Mouse (Mus musculus) forebrain, embryonic 12.5 days (tissue): Measurements from ENCODE around the gene Noto. TPM values are rescaled to one million over a fixed set of nuclear protein-coding genes. Genes with fewer than 3 reads are reported as not detected.

Source experiments
- ATAC-seq: fragments of 200-750 bp; cut with Nextera tagmentation; 2 replicates; pipeline ENCODE4 v1.8.0; 2017; ENCODE audit warnings: moderate TSS enrichment; ENCODE audit not compliant: low FRiP score
- H3K27ac ChIP-seq: fragments of 300-500 bp; sonication (generic); 2 replicates; pipeline ENCODE4 v1.5.1; 2016; ENCODE audit warnings: mild to moderate bottlenecking
- H3K27me3 ChIP-seq: fragments of 300-500 bp; sonication (generic); 2 replicates; pipeline ENCODE4 v1.6.1; 2016; ENCODE audit warnings: mild to moderate bottlenecking
- H3K36me3 ChIP-seq: fragments of 300-500 bp; sonication (generic); replicated peaks from 2 replicates; pipeline ENCODE4 v1.6.1; 2016; ENCODE audit warnings: mild to moderate bottlenecking
- H3K4me1 ChIP-seq: fragments of 300-500 bp; sonication (generic); 2 replicates; pipeline ENCODE4 v1.6.1; 2016
- H3K4me2 ChIP-seq: fragments of 300-500 bp; sonication (generic); 2 replicates; pipeline ENCODE4 v1.6.1; 2016; ENCODE audit warnings: mild to moderate bottlenecking, moderate library complexity
- H3K4me3 ChIP-seq: fragments of 300-500 bp; sonication (generic); replicated peaks from 2 replicates; pipeline ENCODE4 v1.5.1; 2016; ENCODE audit warnings: mild to moderate bottlenecking
- H3K9ac ChIP-seq: fragments of 300-500 bp; sonication (generic); 2 replicates; pipeline ENCODE4 v1.6.1; 2016; ENCODE audit warnings: mild to moderate bottlenecking
- H3K9me3 ChIP-seq: fragments of 300-500 bp; sonication (generic); 2 replicates; pipeline ENCODE4 v1.6.1; 2016
- WGBS: fragments of 180-500 bp; shearing (Covaris S2); methylation state at CpG from one replicate; pipeline ENCODE4 v1.1.7; 2016; 5-methylcytosine and 5-hydroxymethylcytosine counted together
- polyA plus RNA-seq: library from polyadenylated mRNA; unstranded; fragments of >200 nt; fragmentation: Nextera tagmentation; extraction: Ambion mirVana; gene quantifications from 2 replicates; pipeline ENCODE4 v1.2.1, GENCODE M21; 2016

Noto gene
- polyA plus RNA-seq, 1 experiment from 2014 or later: not detected

GRCm38 (mm10) chr6:85452411-85452665 lies 28.7 kb downstream of the Noto start:
- no peak; the same call in 1 of the 2 replicates for ATAC-seq
- H3K4me3 ChIP-seq: peak overlapping the region; percentile 77
- peaks cover under 1% of the 10 kb centered on the region; the same call in 1 of the 2 replicates for H3K36me3 ChIP-seq
- H3K9me3 ChIP-seq: no peaks in the 10 kb centered on the region
- H3K27ac ChIP-seq: peak overlapping the region; percentile 96
- H3K9ac ChIP-seq: peak overlapping the region; percentile 89
- WGBS: under 1% methylated on average over 15 of the region's 15 CpGs
- H3K4me2 ChIP-seq: peak overlapping the region; percentile 94
- H3K27me3 ChIP-seq: no peaks in the 10 kb centered on the region
- peaks cover 49% of the 10 kb centered on the region for H3K4me1 ChIP-seq

DNA sequence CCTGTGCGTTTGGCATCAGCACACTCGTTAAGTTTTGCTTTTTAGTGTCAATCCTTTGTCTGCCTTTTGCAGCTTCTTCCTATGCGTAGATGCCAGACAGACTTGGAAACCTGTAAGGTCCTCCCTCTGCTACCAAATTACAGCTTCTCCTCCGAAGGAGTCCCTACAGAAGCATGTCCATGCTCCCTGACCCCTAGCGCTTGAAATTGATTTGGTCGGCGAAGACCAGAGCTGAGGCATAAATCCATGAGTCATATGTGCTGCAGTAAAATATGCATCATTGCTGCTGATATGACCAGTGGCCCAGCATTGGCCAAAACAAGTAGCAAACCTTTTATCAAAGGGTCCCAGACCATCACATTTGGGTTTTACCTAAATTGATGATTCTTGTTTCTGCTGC lies 29.1 kb downstream of the Noto start:
- Histone ChIP-seq H3K4me1 (peaks cover 49% of the 10 kb centered on the region), H3K36me3 (peaks cover 5% of the 10 kb centered on the region), H3K4me2 (peak overlapping the region; percentile 94), H3K27me3 (no peaks in the 10 kb centered on the region), H3K9ac (peak overlapping the region; percentile 89), H3K9me3 (no peaks in the 10 kb centered on the region), H3K4me3 (peak overlapping the region; percentile 77), H3K27ac (peak overlapping the region; percentile 96; the same call in 1 of the 2 replicates)
- no peak for ATAC-seq
- 17% methylated on average over 7 of the region's 7 CpGs for WGBS

- no peak overlapping the region for H3K27ac ChIP-seq
- ATAC-seq: no peak
- no peak overlapping the region for H3K4me2 ChIP-seq
- H3K9ac ChIP-seq: no peak overlapping the region
- H3K27me3 ChIP-seq: no peaks in the 10 kb centered on the region
- peaks cover 20% of the 10 kb centered on the region for H3K4me1 ChIP-seq
- 91% methylated on average over 2 of the region's 2 CpGs for WGBS
- peaks cover 71% of the 10 kb centered on the region for H3K36me3 ChIP-seq
- H3K9me3 ChIP-seq: no peaks in the 10 kb centered on the region
- H3K4me3 ChIP-seq: no peak overlapping the region
Measured at GRCm38 (mm10) chr6:85459621-85460020, 35.9 kb downstream of the Noto start.

DNA sequence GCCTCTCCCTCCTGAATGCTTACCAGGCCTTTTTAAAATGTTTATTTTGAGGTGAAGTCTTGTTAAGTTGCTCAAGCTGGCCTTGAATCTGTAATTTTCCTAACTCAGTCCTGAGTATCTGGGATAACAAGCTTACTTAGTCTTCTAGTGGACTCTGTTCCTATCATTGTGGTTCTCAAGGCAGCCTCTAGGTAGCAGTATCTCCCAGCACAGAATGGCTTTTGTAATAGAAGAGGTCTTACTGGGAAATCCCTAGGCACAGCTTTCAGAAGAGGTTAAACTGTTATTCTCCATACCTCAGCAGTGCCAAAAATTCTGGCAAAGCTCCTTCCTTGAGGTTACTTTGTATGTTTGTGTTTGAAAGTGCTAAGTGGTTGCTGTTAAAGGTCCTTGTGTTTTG lies 41.7 kb downstream of the Noto start:
- Histone ChIP-seq H3K27ac (no peak overlapping the region), H3K36me3 (peaks cover 98% of the 10 kb centered on the region), H3K4me3 (no peak overlapping the region), H3K9ac (no peak overlapping the region), H3K9me3 (no peaks in the 10 kb centered on the region), H3K4me2 (no peak overlapping the region), H3K27me3 (no peaks in the 10 kb centered on the region), H3K4me1 (no peaks in the 10 kb centered on the region)
- ATAC-seq: no peak

DNA sequence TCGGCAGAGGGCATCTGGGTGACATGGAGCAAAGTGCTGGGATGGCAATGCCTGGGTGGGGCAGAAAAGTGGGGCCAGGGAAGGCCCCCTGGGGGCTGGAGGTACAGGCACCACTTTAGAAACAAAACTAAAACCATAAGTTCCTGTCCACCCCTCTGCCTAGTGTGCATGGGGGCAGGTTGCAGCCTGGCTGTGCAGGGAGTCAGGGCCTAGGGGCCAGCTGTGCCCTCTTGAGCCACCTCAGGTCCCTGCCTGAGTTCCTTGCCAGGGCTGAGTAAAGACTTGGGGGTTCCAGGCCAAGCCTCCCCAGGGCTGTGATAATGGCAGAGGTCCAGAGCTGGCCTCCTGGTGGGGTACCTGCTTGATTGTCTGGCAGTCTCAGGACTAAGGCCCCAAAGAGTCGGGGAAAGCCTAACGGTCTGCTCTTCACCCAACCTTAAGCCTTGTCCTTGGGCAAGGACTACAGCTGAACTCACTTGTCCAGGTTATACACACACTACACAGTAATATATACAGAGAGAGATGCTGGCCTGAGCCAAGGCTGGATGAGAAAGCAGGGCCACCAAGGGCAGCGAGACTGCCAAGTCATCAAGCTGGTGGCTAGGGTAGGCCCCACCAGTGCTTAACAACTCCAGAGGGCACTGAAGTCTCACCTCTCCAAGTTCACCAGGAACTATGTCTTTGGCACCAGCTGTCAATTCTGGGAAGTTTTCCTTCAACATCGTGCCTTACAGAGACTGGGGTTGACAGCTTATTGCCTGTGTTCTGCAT lies 46.2 kb downstream of the Noto start:
- no peaks in the 10 kb centered on the region for H3K4me1 ChIP-seq
- no peak overlapping the region for H3K4me3 ChIP-seq
- H3K27me3 ChIP-seq: no peaks in the 10 kb centered on the region
- ATAC-seq: no peak
- H3K27ac ChIP-seq: no peak overlapping the region
- H3K9me3 ChIP-seq: no peaks in the 10 kb centered on the region
- peaks cover 53% of the 10 kb centered on the region for H3K36me3 ChIP-seq
- no peak overlapping the region for H3K4me2 ChIP-seq
- no peak overlapping the region for H3K9ac ChIP-seq
- 79% methylated on average over 5 of the region's 5 CpGs for WGBS

GRCm38 (mm10) chr6:85471962-85472361 lies 48.3 kb downstream of the Noto start:
- Histone ChIP-seq H3K9me3 (no peaks in the 10 kb centered on the region), H3K9ac (no peak overlapping the region), H3K4me2 (no peak overlapping the region), H3K36me3 (peaks cover 32% of the 10 kb centered on the region), H3K27me3 (no peaks in the 10 kb centered on the region), H3K4me1 (no peaks in the 10 kb centered on the region), H3K27ac (no peak overlapping the region), H3K4me3 (no peak overlapping the region)
- ATAC-seq: no peak
- WGBS: 62% methylated on average over 8 of the region's 8 CpGs

DNA sequence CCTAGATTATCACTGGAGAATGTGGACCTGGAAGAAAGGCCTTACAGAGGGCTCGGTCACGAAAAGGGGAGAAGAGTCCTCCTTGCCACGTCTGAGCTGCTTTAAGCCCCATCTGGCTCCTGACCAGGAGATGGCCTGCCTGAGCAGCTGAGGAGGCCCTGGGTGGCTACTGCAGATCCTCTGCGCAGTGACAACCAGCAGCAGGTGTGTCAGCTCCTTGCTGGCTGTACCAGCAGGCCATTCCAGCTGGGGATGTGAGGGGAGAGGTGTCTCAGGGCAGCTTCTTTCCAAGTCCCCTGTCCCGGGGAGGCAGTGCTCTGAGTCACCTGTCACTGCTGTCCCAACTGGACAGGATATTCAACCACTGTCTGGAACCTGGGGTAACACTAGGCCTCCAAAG lies 48.9 kb downstream of the Noto start:
- Histone ChIP-seq H3K4me1 (no peaks in the 10 kb centered on the region), H3K9me3 (no peaks in the 10 kb centered on the region), H3K9ac (no peak overlapping the region), H3K27me3 (no peaks in the 10 kb centered on the region), H3K27ac (no peak overlapping the region), H3K4me3 (no peak overlapping the region), H3K36me3 (peaks cover 26% of the 10 kb centered on the region), H3K4me2 (no peak overlapping the region)
- 58% methylated on average over 5 of the region's 5 CpGs for WGBS
- ATAC-seq: no peak

GRCm38 (mm10) chr6:85475581-85475980 lies 51.9 kb downstream of the Noto start:
- H3K9me3 ChIP-seq: no peaks in the 10 kb centered on the region
- no peak overlapping the region for H3K9ac ChIP-seq
- no peak overlapping the region for H3K27ac ChIP-seq
- no peaks in the 10 kb centered on the region for H3K4me1 ChIP-seq
- no peak overlapping the region for H3K4me3 ChIP-seq
- H3K4me2 ChIP-seq: no peak overlapping the region
- H3K36me3 ChIP-seq: no peaks in the 10 kb centered on the region
- peaks cover 5% of the 10 kb centered on the region for H3K27me3 ChIP-seq
- WGBS: 82% methylated on average over 3 of the region's 3 CpGs
- no peak for ATAC-seq

DNA sequence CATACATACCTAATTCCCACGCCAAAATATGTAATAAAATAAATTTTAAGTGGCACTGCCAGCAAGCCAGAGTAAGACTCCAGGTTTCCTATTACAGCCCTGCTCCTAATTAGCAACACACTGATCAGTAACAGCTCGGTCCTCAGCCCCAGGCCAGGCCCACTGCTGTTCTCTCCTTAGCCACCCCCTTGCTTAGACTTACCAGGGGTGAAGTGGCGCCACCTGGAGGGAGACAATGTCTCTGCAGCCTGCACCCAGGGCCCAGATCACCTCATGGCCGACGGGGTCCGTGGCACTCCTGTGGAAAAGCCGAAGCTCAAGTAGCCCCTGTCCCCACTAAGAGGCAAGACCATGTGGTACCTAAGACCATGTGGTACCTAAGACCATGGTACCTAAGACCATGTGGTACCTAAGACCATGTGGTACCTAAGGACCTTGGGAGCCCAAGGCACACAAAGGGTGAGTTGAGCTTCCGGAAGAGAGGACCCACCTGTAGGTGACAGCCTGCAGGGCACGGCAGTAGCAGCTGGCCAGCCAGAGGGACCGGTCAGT lies 53.8 kb downstream of the Noto start:
- Histone ChIP-seq H3K4me2 (no peak overlapping the region), H3K9ac (no peak overlapping the region), H3K4me1 (no peaks in the 10 kb centered on the region), H3K4me3 (no peak overlapping the region), H3K36me3 (no peaks in the 10 kb centered on the region), H3K9me3 (no peaks in the 10 kb centered on the region), H3K27ac (no peak overlapping the region), H3K27me3 (peaks cover 15% of the 10 kb centered on the region)
- 0 out of 2 replicates have a peak, but pooled peaks have one; percentile 23 for ATAC-seq
- WGBS: 35% methylated on average over 10 of the region's 10 CpGs

GRCm38 (mm10) chr6:85478416-85478815 lies 54.7 kb downstream of the Noto start:
- no peaks in the 10 kb centered on the region for H3K9me3 ChIP-seq
- no peaks in the 10 kb centered on the region for H3K4me1 ChIP-seq
- no peak overlapping the region for H3K27ac ChIP-seq
- 38% methylated on average over 14 of the region's 14 CpGs for WGBS
- no peak overlapping the region for H3K4me3 ChIP-seq
- ATAC-seq: no peak
- H3K36me3 ChIP-seq: no peaks in the 10 kb centered on the region
- H3K4me2 ChIP-seq: no peak overlapping the region
- H3K27me3 ChIP-seq: peaks cover 24% of the 10 kb centered on the region
- no peak overlapping the region for H3K9ac ChIP-seq

Other genes with a start within 250 kb of the Noto start
- gene Emx1, start 236.4 kb upstream of the Noto start, polyA plus RNA-seq: 71.6 and 89.0 TPM in 2 replicates
- gene Sfxn5, start 90.5 kb upstream of the Noto start, polyA plus RNA-seq: 16.8 and 17.2 TPM in 2 replicates
- 6.8 and 8.2 TPM in 2 replicates for gene Rab11fip5, start 49.3 kb upstream of the Noto start, polyA plus RNA-seq
- gene Smyd5, start 8.1 kb downstream of the Noto start, polyA plus RNA-seq: 49.8 and 51.5 TPM in 2 replicates
- gene Cct7, start 27.6 kb downstream of the Noto start, polyA plus RNA-seq: 610 and 617 TPM in 2 replicates
- 33.0 and 34.0 TPM in 2 replicates for gene Pradc1, start 28.1 kb downstream of the Noto start, polyA plus RNA-seq
- 1.9 and 2.6 TPM in 2 replicates for gene Fbxo41, start 79.1 kb downstream of the Noto start, polyA plus RNA-seq
- gene Egr4, start 89.7 kb downstream of the Noto start, polyA plus RNA-seq: not detected in 2 replicates
- gene Alms1, start 163.6 kb downstream of the Noto start, polyA plus RNA-seq: 11.4 and 14.0 TPM in 2 replicates